Mouse (Mus musculus) liver, adult 2 months (tissue): ENCODE results near the gene Arhgef17. TPM values are rescaled to one million over a fixed set of nuclear protein-coding genes. Genes with fewer than 3 reads are reported as not detected.

Source experiments
- DNase-seq: peaks from one replicate; pipeline ENCODE4 v3.0.0-alpha.2; 2011; ENCODE audit warnings: low read depth, low spot score; ENCODE audit errors: extremely low read depth
- H3K27ac ChIP-seq: fragments of 200-500 bp; replicated peaks from 2 replicates; pipeline ENCODE4 v1.5.1; 2012; ENCODE audit warnings: low read depth, mild to moderate bottlenecking, control low read depth, inconsistent platforms, low read length; ENCODE audit not compliant: insufficient read depth
- H3K27me3 ChIP-seq: fragments of 200-500 bp; 2 replicates; pipeline ENCODE4 v1.6.1; 2012; ENCODE audit warnings: mild to moderate bottlenecking, moderate library complexity, low read length, inconsistent platforms; ENCODE audit not compliant: control insufficient read depth, insufficient read depth
- H3K36me3 ChIP-seq: fragments of 200-500 bp; 2 replicates; pipeline ENCODE4 v1.6.1; 2012; ENCODE audit warnings: low read length, inconsistent platforms; ENCODE audit not compliant: control insufficient read depth, insufficient read depth
- H3K4me1 ChIP-seq: fragments of 200-500 bp; 2 replicates; pipeline ENCODE4 v1.6.1; 2011; ENCODE audit warnings: low read length; ENCODE audit not compliant: control insufficient read depth, insufficient read depth
- H3K4me3 ChIP-seq: fragments of 200-500 bp; 2 replicates; pipeline ENCODE4 v1.5.1; 2011; ENCODE audit warnings: low read depth, mild to moderate bottlenecking, control low read depth, low read length, moderate library complexity; ENCODE audit not compliant: insufficient read depth
- H3K79me2 ChIP-seq: fragments of 200-500 bp; 2 replicates; pipeline ENCODE4 v1.6.1; 2012; ENCODE audit warnings: inconsistent platforms, mild to moderate bottlenecking, low read length, moderate library complexity; ENCODE audit not compliant: control insufficient read depth, insufficient read depth
- H3K9ac ChIP-seq: fragments of 200-500 bp; 2 replicates; pipeline ENCODE4 v1.6.1; 2012; ENCODE audit warnings: low read depth, mild to moderate bottlenecking, control low read depth, inconsistent platforms, low read length
- CTCF ChIP-seq: fragments of 200-500 bp; IDR thresholded peaks from 2 replicates; pipeline ENCODE4 v1.5.1; 2011; ENCODE audit warnings: low read depth, low read length, control low read depth
- POLR2A ChIP-seq: fragments of 200-500 bp; IDR thresholded peaks from 2 replicates; pipeline ENCODE4 v1.6.1; 2011; ENCODE audit warnings: low read length, control low read depth; ENCODE audit not compliant: insufficient read depth; ENCODE audit errors: extremely low read depth
- WGBS: fragments of 180-500 bp; shearing (Covaris S2); methylation state at CpG from one replicate; pipeline ENCODE4 v1.1.7; 2018; 5-methylcytosine and 5-hydroxymethylcytosine counted together
- polyA plus RNA-seq: library from polyadenylated mRNA; depleted of rRNA; stranded (reverse); fragments of >200 nt; gene quantifications from 2 replicates; pipeline ENCODE4 v1.2.3, GENCODE M21; 2012
- total RNA-seq: library from RNA; depleted of rRNA; stranded (reverse); fragments of >200 nt; gene quantifications from 2 replicates; pipeline ENCODE4 v1.2.3, GENCODE M21; 2014

Gene Arhgef17
- total and polyA plus RNA-seq, 2 experiments: 1.2 to 1.8 TPM

- 74% methylated on average over 12 of the region's 12 CpGs for WGBS
- no peaks in the 10 kb centered on the region for H3K27me3 ChIP-seq
- peaks cover 2% of the 10 kb centered on the region; the same call in 1 of the 2 replicates for H3K4me1 ChIP-seq
- H3K4me3 ChIP-seq: no peak overlapping the region
- DNase-seq: peak; percentile 58
- H3K79me2 ChIP-seq: no peaks in the 10 kb centered on the region
- TF ChIP-seq POLR2A (no peak), CTCF (no peak)
- no peak overlapping the region for H3K9ac ChIP-seq
- no peaks in the 10 kb centered on the region for H3K36me3 ChIP-seq
- peak overlapping the region; percentile 49 for H3K27ac ChIP-seq
Measured at GRCm38 (mm10) chr7:100950481-100951010, 18.6 kb upstream of the Arhgef17 start.

GRCm38 (mm10) chr7:100950031-100950430 is 18.1 kb upstream of the Arhgef17 start:
- no peaks in the 10 kb centered on the region for H3K36me3 ChIP-seq
- TF ChIP-seq POLR2A: no peak
- no peak for TF ChIP-seq CTCF
- no peak overlapping the region for H3K4me3 ChIP-seq
- no peaks in the 10 kb centered on the region for H3K79me2 ChIP-seq
- DNase-seq: no peak
- peaks cover 2% of the 10 kb centered on the region; the same call in 1 of the 2 replicates for H3K4me1 ChIP-seq
- WGBS: 78% methylated on average over 5 of the region's 5 CpGs
- H3K27ac ChIP-seq: peak overlapping the region; percentile 54
- H3K9ac ChIP-seq: no peak overlapping the region
- no peaks in the 10 kb centered on the region for H3K27me3 ChIP-seq

- Histone ChIP-seq H3K4me3 (no peak overlapping the region), H3K27me3 (no peaks in the 10 kb centered on the region), H3K36me3 (no peaks in the 10 kb centered on the region), H3K4me1 (no peaks in the 10 kb centered on the region), H3K27ac (no peak overlapping the region), H3K9ac (no peak overlapping the region), H3K79me2 (no peaks in the 10 kb centered on the region)
- WGBS: 88% methylated on average over 5 of the region's 5 CpGs
- TF ChIP-seq POLR2A: no peak
- TF ChIP-seq CTCF: no peak
- no peak for DNase-seq
Measured at GRCm38 (mm10) chr7:100944738-100945137, 12.8 kb upstream of the Arhgef17 start.

- Histone ChIP-seq H3K4me1 (no peaks in the 10 kb centered on the region), H3K79me2 (no peaks in the 10 kb centered on the region), H3K9ac (no peak overlapping the region), H3K4me3 (no peak overlapping the region), H3K27ac (no peak overlapping the region; the same call in 1 of the 2 replicates), H3K36me3 (no peaks in the 10 kb centered on the region), H3K27me3 (no peaks in the 10 kb centered on the region)
- TF ChIP-seq CTCF (no peak), POLR2A (no peak)
- WGBS: 83% methylated on average over 2 of the region's 2 CpGs
- no peak for DNase-seq
Measured at GRCm38 (mm10) chr7:100944306-100944705, 12.4 kb upstream of the Arhgef17 start.

GRCm38 (mm10) chr7:100942789-100943615 is 11.1 kb upstream of the Arhgef17 start:
- WGBS: 35% methylated on average over 12 of the region's 12 CpGs
- peak; percentile 84 for TF ChIP-seq CTCF
- TF ChIP-seq POLR2A: no peak
- no peak overlapping the region for H3K9ac ChIP-seq
- H3K27ac ChIP-seq: no peak overlapping the region
- peak; percentile 30 for DNase-seq
- no peaks in the 10 kb centered on the region for H3K79me2 ChIP-seq
- H3K27me3 ChIP-seq: no peaks in the 10 kb centered on the region
- H3K4me3 ChIP-seq: no peak overlapping the region
- no peaks in the 10 kb centered on the region for H3K4me1 ChIP-seq
- no peaks in the 10 kb centered on the region for H3K36me3 ChIP-seq

- no peak overlapping the region for H3K27ac ChIP-seq
- no peak overlapping the region for H3K4me3 ChIP-seq
- no peaks in the 10 kb centered on the region for H3K4me1 ChIP-seq
- no peaks in the 10 kb centered on the region for H3K36me3 ChIP-seq
- H3K79me2 ChIP-seq: no peaks in the 10 kb centered on the region
- no peak overlapping the region for H3K9ac ChIP-seq
- WGBS: 45% methylated on average over 5 of the region's 5 CpGs
- no peak for DNase-seq
- H3K27me3 ChIP-seq: no peaks in the 10 kb centered on the region
- no peak for TF ChIP-seq POLR2A
- TF ChIP-seq CTCF: no peak
Measured at GRCm38 (mm10) chr7:100941169-100941568, 9.3 kb upstream of the Arhgef17 start.
